Mouse (Mus musculus) hindbrain, embryonic 14.5 days (tissue): ENCODE measurements around the gene Utp18. TPM values are rescaled to one million over a fixed set of nuclear protein-coding genes. Genes with fewer than 3 reads are reported as not detected.

Experiments
- ATAC-seq: fragments of 200-750 bp; cut with Nextera tagmentation; 2 replicates; pipeline ENCODE4 v1.8.0; 2017; ENCODE audit warnings: moderate number of reproducible peaks, mild to moderate bottlenecking, moderate TSS enrichment, moderate library complexity; ENCODE audit not compliant: low FRiP score
- DNase-seq: peaks from one replicate; pipeline ENCODE4 v3.0.0-alpha.2; 2015; ENCODE audit warnings: low spot score
- H3K27ac ChIP-seq: fragments of 300-500 bp; sonication (generic); 2 replicates; pipeline ENCODE4 v1.5.1; 2014; ENCODE audit warnings: mild to moderate bottlenecking, moderate library complexity
- H3K27me3 ChIP-seq: fragments of 300-500 bp; sonication (generic); 2 replicates; pipeline ENCODE4 v1.6.1; 2014; ENCODE audit warnings: mild to moderate bottlenecking, low read length, mixed read lengths; ENCODE audit not compliant: control insufficient read depth, insufficient read depth
- H3K36me3 ChIP-seq: fragments of 300-500 bp; sonication (generic); replicated peaks from 2 replicates; pipeline ENCODE4 v1.6.1; 2014; ENCODE audit not compliant: control insufficient read depth, insufficient read depth
- H3K4me1 ChIP-seq: fragments of 300-500 bp; sonication (generic); replicated peaks from 2 replicates; pipeline ENCODE4 v1.6.1; 2014; ENCODE audit warnings: antibody characterized with exemption, low read length, mixed read lengths; ENCODE audit not compliant: control insufficient read depth, insufficient read depth
- H3K4me2 ChIP-seq: fragments of 300-500 bp; sonication (generic); replicated peaks from 2 replicates; pipeline ENCODE4 v1.6.1; 2014; ENCODE audit warnings: mild to moderate bottlenecking, moderate library complexity
- H3K4me3 ChIP-seq: fragments of 300-500 bp; sonication (generic); replicated peaks from 2 replicates; pipeline ENCODE4 v1.5.1; 2014; ENCODE audit warnings: mild to moderate bottlenecking, low read length
- H3K9ac ChIP-seq: fragments of 300-500 bp; sonication (generic); 2 replicates; pipeline ENCODE4 v1.6.1; 2014
- H3K9me3 ChIP-seq: fragments of 300-500 bp; sonication (generic); 2 replicates; pipeline ENCODE4 v1.6.1; 2016; ENCODE audit warnings: low read length; ENCODE audit not compliant: control insufficient read depth
- WGBS: fragments of 180-500 bp; shearing (Covaris S2); extraction: QIAGEN DNeasy Blood & Tissue Kit; methylation state at CpG from one replicate; pipeline ENCODE4 v1.1.7; 2014; 5-methylcytosine and 5-hydroxymethylcytosine counted together
- polyA plus RNA-seq: library from polyadenylated mRNA; unstranded; fragments of >200 nt; fragmentation: Nextera tagmentation; extraction: Ambion mirVana; gene quantifications from 2 replicates; pipeline ENCODE4 v1.2.1, GENCODE M21; 2014

Gene Utp18
- polyA plus RNA-seq, 1 experiment from 2014 or later = 35.7 TPM

DNA sequence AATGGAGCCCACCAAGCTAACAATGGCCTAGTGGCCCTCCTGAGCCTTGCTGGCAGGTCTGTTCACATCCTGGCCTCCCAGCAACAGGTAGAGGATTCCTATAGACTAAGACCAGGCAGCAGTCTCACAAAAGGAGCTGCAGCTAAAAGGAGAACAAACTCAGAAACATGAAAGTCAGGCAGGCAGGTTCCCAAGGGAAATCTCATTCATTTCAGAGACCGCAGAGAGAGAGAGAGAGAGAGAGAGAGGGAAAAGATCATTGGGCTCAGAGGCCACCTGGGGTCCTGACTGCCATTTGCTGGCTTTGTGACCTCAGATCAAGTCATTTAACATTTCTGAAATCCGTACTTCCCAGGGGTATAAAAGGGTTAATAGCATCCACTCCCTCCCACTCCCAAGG, 38.2 kb downstream of the Utp18 start:
- WGBS = 7% methylated on average over 2 of the region's 2 CpGs
- Histone ChIP-seq H3K27ac (no peak overlapping the region), H3K9me3 (no peaks in the 10 kb centered on the region), H3K4me3 (no peak overlapping the region), H3K27me3 (no peaks in the 10 kb centered on the region), H3K36me3 (no peaks in the 10 kb centered on the region), H3K9ac (no peak overlapping the region), H3K4me2 (no peak overlapping the region), H3K4me1 (no peaks in the 10 kb centered on the region)
- DNase-seq = no peak
- ATAC-seq = no peak

GRCm38 (mm10) chr11:93835800-93836199, 49.8 kb downstream of the Utp18 start:
- Histone ChIP-seq H3K36me3 (no peaks in the 10 kb centered on the region), H3K4me2 (no peak overlapping the region), H3K4me3 (no peak overlapping the region), H3K4me1 (no peaks in the 10 kb centered on the region), H3K27me3 (no peaks in the 10 kb centered on the region), H3K27ac (no peak overlapping the region), H3K9ac (no peak overlapping the region), H3K9me3 (no peaks in the 10 kb centered on the region)
- no peak for ATAC-seq
- no peak for DNase-seq
- 60% methylated on average over 2 of the region's 2 CpGs for WGBS

GRCm38 (mm10) chr11:93829971-93830370, 55.6 kb downstream of the Utp18 start:
- no peak overlapping the region for H3K4me3 ChIP-seq
- 70% methylated on average over 8 of the region's 8 CpGs for WGBS
- H3K9me3 ChIP-seq = no peaks in the 10 kb centered on the region
- ATAC-seq = peak; percentile 58; the same call in 1 of the 2 replicates
- DNase-seq = peak; percentile 62
- H3K9ac ChIP-seq = no peak overlapping the region
- no peaks in the 10 kb centered on the region for H3K36me3 ChIP-seq
- H3K4me2 ChIP-seq = peak overlapping the region; percentile 6
- H3K27me3 ChIP-seq = no peaks in the 10 kb centered on the region
- H3K4me1 ChIP-seq = peaks cover 17% of the 10 kb centered on the region
- H3K27ac ChIP-seq = peak overlapping the region; percentile 87

DNA sequence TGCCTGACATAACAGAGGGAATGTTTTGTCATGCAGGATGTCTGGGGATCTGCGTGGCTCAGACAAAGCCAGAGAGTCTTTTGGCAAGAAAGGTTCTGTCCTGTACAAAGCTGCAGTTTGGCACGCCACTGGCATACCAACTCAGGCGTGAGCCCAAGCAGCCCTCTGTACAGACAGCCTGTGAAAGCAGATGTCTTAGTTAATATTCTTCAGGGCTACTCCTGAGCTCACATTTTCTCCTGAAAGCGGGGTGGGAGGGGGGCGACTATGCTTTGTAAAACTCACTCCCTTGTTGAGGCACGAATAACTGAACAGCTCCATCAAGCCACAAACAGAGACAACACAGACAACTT, 56.3 kb downstream of the Utp18 start:
- H3K36me3 ChIP-seq = no peaks in the 10 kb centered on the region
- no peak overlapping the region for H3K9ac ChIP-seq
- 31% methylated on average over 6 of the region's 6 CpGs for WGBS
- H3K27me3 ChIP-seq = no peaks in the 10 kb centered on the region
- peak overlapping the region; percentile 6 for H3K4me2 ChIP-seq
- no peaks in the 10 kb centered on the region for H3K9me3 ChIP-seq
- H3K4me1 ChIP-seq = peaks cover 17% of the 10 kb centered on the region
- ATAC-seq (peak; percentile 92), DNase-seq (peak; percentile 75)
- peak overlapping the region; percentile 87 for H3K27ac ChIP-seq
- H3K4me3 ChIP-seq = no peak overlapping the region

- peak overlapping the region; percentile 87 for H3K27ac ChIP-seq
- peaks cover 17% of the 10 kb centered on the region for H3K4me1 ChIP-seq
- no peak overlapping the region for H3K9ac ChIP-seq
- no peaks in the 10 kb centered on the region for H3K9me3 ChIP-seq
- DNase-seq = peak; percentile 33
- ATAC-seq = peak; percentile 67; the same call in 1 of the 2 replicates
- peak overlapping the region; percentile 6; the same call in 1 of the 2 replicates for H3K4me2 ChIP-seq
- no peaks in the 10 kb centered on the region for H3K36me3 ChIP-seq
- no peaks in the 10 kb centered on the region for H3K27me3 ChIP-seq
- no peak overlapping the region for H3K4me3 ChIP-seq
- WGBS = 41% methylated on average over 14 of the region's 14 CpGs
These were observed 56.8 kb downstream of the Utp18 start for GRCm38 (mm10) chr11:93828619-93829326.

GRCm38 (mm10) chr11:93822261-93822660, 63.3 kb downstream of the Utp18 start:
- Histone ChIP-seq H3K4me2 (no peak overlapping the region), H3K9ac (no peak overlapping the region), H3K36me3 (no peaks in the 10 kb centered on the region), H3K4me1 (0 out of 2 replicates have a peak, but pooled peaks cover 5% of the 10 kb centered on the region), H3K4me3 (no peak overlapping the region), H3K27ac (no peak overlapping the region), H3K27me3 (no peaks in the 10 kb centered on the region), H3K9me3 (no peaks in the 10 kb centered on the region)
- no peak for DNase-seq
- ATAC-seq = no peak
- 38% methylated on average over 2 of the region's 2 CpGs for WGBS

- H3K36me3 ChIP-seq = no peaks in the 10 kb centered on the region
- DNase-seq = no peak
- H3K9me3 ChIP-seq = no peaks in the 10 kb centered on the region
- H3K9ac ChIP-seq = no peak overlapping the region
- no peak overlapping the region for H3K4me3 ChIP-seq
- WGBS = 65% methylated on average over 2 of the region's 2 CpGs
- no peak overlapping the region for H3K4me2 ChIP-seq
- no peak for ATAC-seq
- H3K27ac ChIP-seq = no peak overlapping the region
- H3K27me3 ChIP-seq = no peaks in the 10 kb centered on the region
- H3K4me1 ChIP-seq = 0 out of 2 replicates have a peak, but pooled peaks cover 5% of the 10 kb centered on the region
These were observed 64.0 kb downstream of the Utp18 start for GRCm38 (mm10) chr11:93821533-93821932.

DNA sequence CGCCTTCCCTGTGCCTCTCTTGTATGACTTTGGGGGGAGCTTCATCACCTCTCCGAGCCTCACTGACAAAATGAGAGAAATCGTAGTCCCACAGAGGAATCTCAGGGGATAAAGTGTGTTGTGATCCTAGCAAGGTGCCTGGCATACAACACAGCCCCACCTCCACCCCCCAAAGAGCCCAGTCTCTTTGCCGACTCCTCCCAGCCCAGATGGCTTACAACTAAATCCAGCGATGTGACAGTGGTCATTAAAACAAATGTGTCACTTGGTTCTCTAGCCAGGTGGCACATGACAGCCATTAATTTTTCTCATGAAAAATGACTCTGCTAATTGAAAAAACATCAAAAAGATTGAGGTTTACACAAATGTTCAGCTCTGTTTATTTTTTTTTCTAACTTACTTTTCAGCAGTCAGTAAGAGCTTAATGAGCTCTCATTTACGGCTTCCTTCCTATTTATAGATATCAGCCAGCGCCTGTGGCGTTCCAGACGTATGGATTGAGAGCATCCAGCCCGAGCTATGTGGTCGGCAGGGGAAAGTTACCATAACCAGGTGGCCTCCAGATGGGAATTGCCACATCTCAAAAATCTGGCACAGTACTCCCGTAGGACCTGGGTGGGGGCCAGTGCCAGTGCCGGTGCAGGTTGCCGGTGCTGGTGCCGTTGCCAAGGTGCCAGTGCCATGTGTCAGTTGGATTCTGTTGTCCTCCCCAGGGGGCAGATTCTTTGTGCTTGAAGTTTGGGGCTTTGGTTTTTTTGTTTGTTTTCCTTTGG, 67.4 kb downstream of the Utp18 start:
- Histone ChIP-seq H3K9ac (no peak overlapping the region), H3K27ac (no peak overlapping the region), H3K4me3 (no peak overlapping the region), H3K27me3 (no peaks in the 10 kb centered on the region), H3K36me3 (no peaks in the 10 kb centered on the region), H3K4me1 (0 out of 2 replicates have a peak, but pooled peaks cover 5% of the 10 kb centered on the region), H3K9me3 (no peaks in the 10 kb centered on the region), H3K4me2 (peak overlapping the region; percentile 33; the same call in 1 of the 2 replicates)
- ATAC-seq (no peak), DNase-seq (no peak)
- 48% methylated on average over 15 of the region's 15 CpGs for WGBS

DNA sequence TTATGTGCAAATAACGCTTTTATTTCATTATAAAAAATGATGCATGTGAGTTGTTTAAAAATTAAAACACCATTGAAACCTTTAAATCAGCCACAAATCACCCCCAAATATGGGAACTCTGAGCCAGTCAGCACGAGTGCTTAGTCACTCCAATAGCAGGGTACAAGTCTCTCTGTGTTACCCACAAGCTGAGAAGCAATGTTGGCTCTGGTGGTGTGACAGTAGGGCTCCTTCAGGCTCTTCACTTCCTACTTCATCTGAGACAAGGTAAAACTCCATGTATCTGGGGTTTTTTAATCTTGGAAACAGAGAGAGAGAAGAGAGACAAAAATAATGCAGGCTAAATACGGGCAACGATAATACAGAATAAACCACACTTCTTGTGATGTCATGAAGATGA, 72.6 kb downstream of the Utp18 start:
- no peak overlapping the region for H3K27ac ChIP-seq
- H3K4me2 ChIP-seq = no peak overlapping the region
- DNase-seq (no peak), ATAC-seq (no peak)
- 87% methylated on average over 4 of the region's 4 CpGs for WGBS
- H3K4me3 ChIP-seq = no peak overlapping the region
- H3K27me3 ChIP-seq = no peaks in the 10 kb centered on the region
- H3K4me1 ChIP-seq = 0 out of 2 replicates have a peak, but pooled peaks cover 4% of the 10 kb centered on the region
- H3K36me3 ChIP-seq = no peaks in the 10 kb centered on the region
- H3K9ac ChIP-seq = no peak overlapping the region
- H3K9me3 ChIP-seq = no peaks in the 10 kb centered on the region
